Mouse (Mus musculus): Measurements from ENCODE around the gene Amotl2.

GRCm38 (mm10) chr9:102763520-102763919, 47.0 kb downstream of the Amotl2 start:
- TF ChIP-seq EP300 (IDR thresholded peaks at IDR 0.05; ENCODE audit: insufficient read depth, low read depth, low read length) (no peak), POLR2A (IDR thresholded peaks at IDR 0.05; ENCODE audit: insufficient read depth, low read depth, low read length) (no peak), CTCF (IDR thresholded peaks at IDR 0.05) (no peak)
